Mouse (Mus musculus) limb, embryonic 14.5 days (tissue): ENCODE results near the gene Trip11. TPM values are rescaled to one million over a fixed set of nuclear protein-coding genes. Genes with fewer than 3 reads are reported as not detected.
"Not testable (repeated sequence)": the region's sequence is repeated elsewhere in the genome, so short reads cannot be mapped to it uniquely, and the experiment has no call there.

Source experiments
- ATAC-seq: fragments of 200-750 bp; cut with Nextera tagmentation; 2 replicates; pipeline ENCODE4 v1.8.0; 2017; ENCODE audit warnings: low read depth, moderate number of reproducible peaks, moderate TSS enrichment; ENCODE audit not compliant: low FRiP score
- DNase-seq: peaks from one replicate; pipeline ENCODE4 v3.0.0-alpha.2; 2015; ENCODE audit warnings: low spot score
- H3K27ac ChIP-seq: fragments of 300-500 bp; sonication (generic); replicated peaks from 2 replicates; pipeline ENCODE4 v1.5.1; 2014; ENCODE audit warnings: low read depth, mild to moderate bottlenecking, low read length, moderate library complexity, mixed read lengths
- H3K27me3 ChIP-seq: fragments of 300-500 bp; sonication (generic); 2 replicates; pipeline ENCODE4 v1.6.1; 2014; ENCODE audit warnings: low read length, mixed read lengths; ENCODE audit not compliant: control insufficient read depth, insufficient read depth
- H3K36me3 ChIP-seq: fragments of 300-500 bp; sonication (generic); 2 replicates; pipeline ENCODE4 v1.6.1; 2014; ENCODE audit warnings: mild to moderate bottlenecking, low read length, moderate library complexity, mixed read lengths; ENCODE audit not compliant: control insufficient read depth, insufficient read depth
- H3K4me1 ChIP-seq: fragments of 300-500 bp; sonication (generic); 2 replicates; pipeline ENCODE4 v1.6.1; 2014; ENCODE audit warnings: antibody characterized with exemption, low read length, mixed read lengths; ENCODE audit not compliant: control insufficient read depth, insufficient read depth
- H3K4me2 ChIP-seq: fragments of 300-500 bp; sonication (generic); replicated peaks from 2 replicates; pipeline ENCODE4 v1.6.1; 2014; ENCODE audit warnings: low read depth, mild to moderate bottlenecking, low read length, moderate library complexity; ENCODE audit not compliant: severe bottlenecking
- H3K4me3 ChIP-seq: fragments of 300-500 bp; sonication (generic); replicated peaks from 2 replicates; pipeline ENCODE4 v1.5.1; 2014; ENCODE audit warnings: low read length
- H3K9ac ChIP-seq: fragments of 300-500 bp; sonication (generic); 2 replicates; pipeline ENCODE4 v1.6.1; 2014; ENCODE audit warnings: mild to moderate bottlenecking, low read depth, low read length, moderate library complexity; ENCODE audit not compliant: severe bottlenecking
- H3K9me3 ChIP-seq: fragments of 300-500 bp; sonication (generic); 2 replicates; pipeline ENCODE4 v1.6.1; 2016; ENCODE audit warnings: low read length; ENCODE audit not compliant: control insufficient read depth
- POLR2A ChIP-seq: fragments of 200-500 bp; IDR thresholded peaks from 2 replicates; pipeline ENCODE4 v1.8.0; 2012; ENCODE audit warnings: inconsistent platforms, mild to moderate bottlenecking, moderate library complexity, borderline replicate concordance; ENCODE audit not compliant: insufficient read depth, insufficient read length; ENCODE audit errors: extremely low read depth
- WGBS: fragments of 180-500 bp; shearing (Covaris S2); extraction: QIAGEN DNeasy Blood & Tissue Kit; methylation state at CpG from one replicate; pipeline ENCODE4 v1.1.7; 2014; 5-methylcytosine and 5-hydroxymethylcytosine counted together
- polyA plus RNA-seq, 2 experiments: library from polyadenylated mRNA; depleted of rRNA in 1 of 2; stranded (reverse) in 1 of 2; unstranded in 1 of 2; fragments of >200 nt; fragmentation: Nextera tagmentation in 1 of 2; extraction: Ambion mirVana in 1 of 2; gene quantifications; 2 replicates each; pipeline versions ENCODE4 v1.2.1 to v1.2.3; 2012 to 2014

The Trip11 gene
- polyA plus RNA-seq, 2 experiments, result 10.5 to 24.4 TPM

GRCm38 (mm10) chr12:101957079-101957941 lies 44.2 kb upstream of the Trip11 start:
- ATAC-seq, result peak; percentile 3; the same call in 1 of the 2 replicates
- 12% methylated on average over 26 of the region's 26 CpGs for WGBS
- no peak for TF ChIP-seq POLR2A

GRCm38 (mm10) chr12:101955821-101956220 lies 42.8 kb upstream of the Trip11 start:
- not testable (repeated sequence) for H3K9me3 ChIP-seq, ATAC-seq, H3K4me2 ChIP-seq, H3K27me3 ChIP-seq, H3K36me3 ChIP-seq, DNase-seq, H3K9ac ChIP-seq, H3K27ac ChIP-seq, H3K4me3 ChIP-seq
- 94% methylated on average over 8 of the region's 8 CpGs for WGBS
- H3K4me1 ChIP-seq, result peaks cover 11% of the 10 kb centered on the region

More at GRCm38 (mm10) chr12:101957079-101957941, 44.2 kb upstream of the Trip11 start:
- Histone ChIP-seq H3K4me3 (peak overlapping the region; percentile 74), H3K4me1 (peaks cover 11% of the 10 kb centered on the region), H3K36me3 (no peaks in the 10 kb centered on the region), H3K9ac (peak overlapping the region; percentile 75), H3K27ac (no peak overlapping the region; the same call in 1 of the 2 replicates), H3K9me3 (no peaks in the 10 kb centered on the region), H3K27me3 (no peaks in the 10 kb centered on the region), H3K4me2 (peak overlapping the region; percentile 63)
- no peak for DNase-seq

- Histone ChIP-seq H3K27me3 (no peaks in the 10 kb centered on the region), H3K4me2 (no peak overlapping the region), H3K36me3 (peaks cover 34% of the 10 kb centered on the region), H3K4me3 (no peak overlapping the region), H3K9me3 (no peaks in the 10 kb centered on the region), H3K9ac (no peak overlapping the region), H3K4me1 (no peaks in the 10 kb centered on the region), H3K27ac (no peak overlapping the region)
- no peak for TF ChIP-seq POLR2A
- no peak for ATAC-seq
- 78% methylated on average over 4 of the region's 4 CpGs for WGBS
- no peak for DNase-seq
These were observed 35.7 kb upstream of the Trip11 start for GRCm38 (mm10) chr12:101948801-101949200.

- TF ChIP-seq POLR2A, result no peak
- H3K27ac ChIP-seq, result no peak overlapping the region
- H3K4me1 ChIP-seq, result no peaks in the 10 kb centered on the region
- no peak overlapping the region for H3K4me2 ChIP-seq
- ATAC-seq (no peak), DNase-seq (no peak)
- no peak overlapping the region for H3K9ac ChIP-seq
- peaks cover 37% of the 10 kb centered on the region for H3K36me3 ChIP-seq
- no peaks in the 10 kb centered on the region for H3K27me3 ChIP-seq
- WGBS, result 90% methylated on average over 8 of the region's 8 CpGs
- no peaks in the 10 kb centered on the region for H3K9me3 ChIP-seq
- H3K4me3 ChIP-seq, result no peak overlapping the region
These were observed 34.9 kb upstream of the Trip11 start for GRCm38 (mm10) chr12:101947986-101948385.

GRCm38 (mm10) chr12:101937572-101937971 lies 24.5 kb upstream of the Trip11 start:
- Histone ChIP-seq H3K27ac (no peak overlapping the region), H3K4me3 (no peak overlapping the region), H3K9me3 (peaks cover 7% of the 10 kb centered on the region; the same call in 1 of the 2 replicates), H3K36me3 (peaks cover 63% of the 10 kb centered on the region), H3K9ac (no peak overlapping the region), H3K4me1 (no peaks in the 10 kb centered on the region), H3K4me2 (no peak overlapping the region), H3K27me3 (no peaks in the 10 kb centered on the region)
- TF ChIP-seq POLR2A, result no peak
- 89% methylated on average over 7 of the region's 7 CpGs for WGBS
- no peak for DNase-seq
- ATAC-seq, result no peak
